Mouse (Mus musculus): ENCODE results near the gene Gabbr2. TPM values are rescaled to one million over a fixed set of nuclear protein-coding genes. Genes with fewer than 3 reads are reported as not detected.

The Gabbr2 gene
- polyA plus RNA-seq, 1 experiment from 2014 or later: 0.20 TPM

DNA sequence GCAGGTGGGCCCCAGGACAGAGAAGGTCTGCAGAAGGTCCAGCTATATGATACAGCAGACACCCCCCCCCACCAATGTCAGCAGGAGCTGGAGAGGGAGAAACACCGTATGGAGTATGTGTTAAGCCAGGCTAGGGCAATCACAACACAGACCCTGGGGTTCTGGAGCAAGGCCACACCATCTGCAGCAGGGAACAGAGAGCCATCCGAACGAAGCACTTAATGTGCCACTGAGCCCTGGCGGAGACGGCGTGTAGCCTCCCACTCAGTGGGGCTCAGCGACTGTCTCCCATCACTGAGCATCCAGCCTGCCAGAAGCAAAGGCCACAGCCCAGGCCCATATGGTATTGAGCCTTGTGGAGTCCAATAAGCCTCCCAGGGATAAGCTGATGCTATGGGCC lies 33.7 kb downstream of the Gabbr2 start:
- Histone ChIP-seq H3K27me3 (ENCODE audit: control insufficient read depth, insufficient read depth, low read length) (no peaks in the 10 kb centered on the region), H3K9me3 (ENCODE audit: control insufficient read depth, low read length) (no peaks in the 10 kb centered on the region), H3K4me3 (ENCODE audit: low read depth, low read length) (no peak overlapping the region), H3K4me1 (ENCODE audit: control insufficient read depth, insufficient read depth, low read length) (no peaks in the 10 kb centered on the region), H3K36me3 (ENCODE audit: control insufficient read depth, insufficient read depth, low read length) (no peaks in the 10 kb centered on the region), H3K4me2 (ENCODE audit: low read depth, severe bottlenecking) (no peak overlapping the region), H3K9ac (ENCODE audit: low read length) (no peak overlapping the region), H3K27ac (replicated peaks; ENCODE audit: low read depth, low read length) (no peak overlapping the region)
- ATAC-seq (ENCODE audit: insufficient number of reproducible peaks, low FRiP score, low TSS enrichment, low read depth) (no peak), DNase-seq (ENCODE audit: low spot score) (no peak)
- WGBS: 85% methylated on average over 7 of the region's 7 CpGs

DNA sequence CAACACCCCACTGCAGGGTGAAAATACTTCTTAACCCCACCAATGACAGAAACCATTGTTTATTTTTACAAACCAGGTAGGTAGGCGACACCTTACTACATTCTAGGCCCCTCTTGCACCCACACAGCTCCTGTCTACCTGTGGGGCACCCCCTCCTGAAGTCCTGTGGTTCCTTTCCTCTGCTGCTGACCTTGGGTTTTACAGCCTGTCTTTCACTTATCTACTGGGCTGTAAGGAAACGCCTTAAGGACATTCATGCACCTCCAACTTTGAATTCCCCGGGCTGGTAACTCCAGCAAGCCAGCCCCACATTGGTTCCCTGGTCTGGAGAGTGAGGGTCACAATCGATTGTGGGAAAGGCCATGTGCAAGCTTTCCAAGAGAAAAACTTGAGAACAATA lies 34.7 kb downstream of the Gabbr2 start:
- H3K4me1 ChIP-seq (ENCODE audit: control insufficient read depth, insufficient read depth, low read length): no peaks in the 10 kb centered on the region
- H3K9ac ChIP-seq (ENCODE audit: low read length): no peak overlapping the region
- no peaks in the 10 kb centered on the region for H3K36me3 ChIP-seq (ENCODE audit: control insufficient read depth, insufficient read depth, low read length)
- no peak overlapping the region for H3K4me3 ChIP-seq (ENCODE audit: low read depth, low read length)
- 72% methylated on average over 4 of the region's 4 CpGs for WGBS
- H3K27me3 ChIP-seq (ENCODE audit: control insufficient read depth, insufficient read depth, low read length): no peaks in the 10 kb centered on the region
- no peak overlapping the region for H3K27ac ChIP-seq (replicated peaks; ENCODE audit: low read depth, low read length)
- no peak for DNase-seq (ENCODE audit: low spot score)
- ATAC-seq (ENCODE audit: insufficient number of reproducible peaks, low FRiP score, low TSS enrichment, low read depth): no peak
- H3K4me2 ChIP-seq (ENCODE audit: low read depth, severe bottlenecking): no peak overlapping the region
- no peaks in the 10 kb centered on the region for H3K9me3 ChIP-seq (ENCODE audit: control insufficient read depth, low read length)

DNA sequence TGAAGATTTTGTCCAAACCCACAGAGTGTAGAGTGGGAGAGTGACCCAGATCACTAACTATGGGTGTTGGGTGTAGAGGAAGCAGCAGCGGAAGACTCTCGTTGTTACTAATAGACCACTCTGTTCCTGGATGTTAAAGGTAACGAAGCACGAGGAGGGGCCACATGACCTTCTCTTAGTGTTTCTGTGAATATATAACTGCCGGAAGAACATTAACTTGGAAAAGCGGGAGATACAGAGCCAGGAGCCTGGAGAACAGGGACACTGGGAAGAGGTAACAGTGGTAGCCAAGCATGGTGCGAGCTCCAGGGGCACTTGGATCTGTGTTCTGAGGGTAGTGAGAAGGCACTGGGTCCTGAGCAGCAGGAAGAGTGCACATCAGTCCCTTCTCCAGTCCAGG lies 38.7 kb downstream of the Gabbr2 start:
- Histone ChIP-seq H3K27ac (replicated peaks; ENCODE audit: low read depth, low read length) (no peak overlapping the region), H3K4me1 (ENCODE audit: control insufficient read depth, insufficient read depth, low read length) (no peaks in the 10 kb centered on the region), H3K36me3 (ENCODE audit: control insufficient read depth, insufficient read depth, low read length) (no peaks in the 10 kb centered on the region), H3K9me3 (ENCODE audit: control insufficient read depth, low read length) (no peaks in the 10 kb centered on the region), H3K27me3 (ENCODE audit: control insufficient read depth, insufficient read depth, low read length) (no peaks in the 10 kb centered on the region), H3K9ac (ENCODE audit: low read length) (no peak overlapping the region), H3K4me2 (ENCODE audit: low read depth, severe bottlenecking) (no peak overlapping the region), H3K4me3 (ENCODE audit: low read depth, low read length) (no peak overlapping the region)
- no peak for DNase-seq (ENCODE audit: low spot score)
- no peak for ATAC-seq (ENCODE audit: insufficient number of reproducible peaks, low FRiP score, low TSS enrichment, low read depth)
- 92% methylated on average over 7 of the region's 7 CpGs for WGBS

- 89% methylated on average over 4 of the region's 4 CpGs for WGBS
- no peak for ATAC-seq (ENCODE audit: insufficient number of reproducible peaks, low FRiP score, low TSS enrichment, low read depth)
These were observed 39.1 kb downstream of the Gabbr2 start for GRCm38 (mm10) chr4:46952562-46952961.

DNA sequence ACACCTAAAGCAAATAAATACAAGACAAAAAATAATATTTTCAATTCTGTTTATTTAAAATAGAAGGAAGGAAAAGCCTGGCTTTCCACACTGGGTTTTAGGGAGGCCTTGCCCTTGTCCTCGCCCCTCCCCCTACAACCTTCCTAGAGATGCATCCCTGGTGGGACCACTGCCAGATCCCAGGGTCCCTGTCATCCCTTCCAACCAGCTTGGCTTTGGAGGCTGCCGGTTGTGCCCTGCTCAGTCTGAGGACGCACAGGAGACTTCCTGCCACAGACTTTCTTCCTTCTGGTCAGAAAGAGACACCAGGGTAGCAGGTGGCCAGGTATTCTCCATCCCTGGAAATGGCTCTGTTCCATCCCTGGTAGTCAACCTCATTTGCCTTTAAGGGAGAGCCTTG lies 57.4 kb downstream of the Gabbr2 start:
- H3K9ac ChIP-seq (ENCODE audit: low read length): no peak overlapping the region
- DNase-seq (ENCODE audit: low spot score) (no peak), ATAC-seq (ENCODE audit: insufficient number of reproducible peaks, low FRiP score, low TSS enrichment, low read depth) (no peak)
- H3K36me3 ChIP-seq (ENCODE audit: control insufficient read depth, insufficient read depth, low read length): no peaks in the 10 kb centered on the region
- no peak overlapping the region for H3K27ac ChIP-seq (replicated peaks; ENCODE audit: low read depth, low read length)
- no peaks in the 10 kb centered on the region for H3K4me1 ChIP-seq (ENCODE audit: control insufficient read depth, insufficient read depth, low read length)
- H3K4me2 ChIP-seq (ENCODE audit: low read depth, severe bottlenecking): no peak overlapping the region
- no peak overlapping the region for H3K4me3 ChIP-seq (ENCODE audit: low read depth, low read length)
- WGBS: 81% methylated on average over 3 of the region's 3 CpGs
- H3K9me3 ChIP-seq (ENCODE audit: control insufficient read depth, low read length): no peaks in the 10 kb centered on the region
- H3K27me3 ChIP-seq (ENCODE audit: control insufficient read depth, insufficient read depth, low read length): no peaks in the 10 kb centered on the region

More at GRCm38 (mm10) chr4:46952562-46952961, 39.1 kb downstream of the Gabbr2 start:
- Histone ChIP-seq H3K27ac (replicated peaks; ENCODE audit: low read depth, low read length) (no peak overlapping the region), H3K27me3 (ENCODE audit: control insufficient read depth, insufficient read depth, low read length) (no peaks in the 10 kb centered on the region), H3K9ac (ENCODE audit: low read length) (no peak overlapping the region), H3K9me3 (ENCODE audit: control insufficient read depth, low read length) (no peaks in the 10 kb centered on the region), H3K36me3 (ENCODE audit: control insufficient read depth, insufficient read depth, low read length) (no peaks in the 10 kb centered on the region), H3K4me2 (ENCODE audit: low read depth, severe bottlenecking) (no peak overlapping the region), H3K4me1 (ENCODE audit: control insufficient read depth, insufficient read depth, low read length) (no peaks in the 10 kb centered on the region), H3K4me3 (ENCODE audit: low read depth, low read length) (no peak overlapping the region)
- no peak for DNase-seq (ENCODE audit: low spot score)

- 66% methylated on average over 2 of the region's 2 CpGs for WGBS
These were observed 58.1 kb downstream of the Gabbr2 start for GRCm38 (mm10) chr4:46933590-46933989.

DNA sequence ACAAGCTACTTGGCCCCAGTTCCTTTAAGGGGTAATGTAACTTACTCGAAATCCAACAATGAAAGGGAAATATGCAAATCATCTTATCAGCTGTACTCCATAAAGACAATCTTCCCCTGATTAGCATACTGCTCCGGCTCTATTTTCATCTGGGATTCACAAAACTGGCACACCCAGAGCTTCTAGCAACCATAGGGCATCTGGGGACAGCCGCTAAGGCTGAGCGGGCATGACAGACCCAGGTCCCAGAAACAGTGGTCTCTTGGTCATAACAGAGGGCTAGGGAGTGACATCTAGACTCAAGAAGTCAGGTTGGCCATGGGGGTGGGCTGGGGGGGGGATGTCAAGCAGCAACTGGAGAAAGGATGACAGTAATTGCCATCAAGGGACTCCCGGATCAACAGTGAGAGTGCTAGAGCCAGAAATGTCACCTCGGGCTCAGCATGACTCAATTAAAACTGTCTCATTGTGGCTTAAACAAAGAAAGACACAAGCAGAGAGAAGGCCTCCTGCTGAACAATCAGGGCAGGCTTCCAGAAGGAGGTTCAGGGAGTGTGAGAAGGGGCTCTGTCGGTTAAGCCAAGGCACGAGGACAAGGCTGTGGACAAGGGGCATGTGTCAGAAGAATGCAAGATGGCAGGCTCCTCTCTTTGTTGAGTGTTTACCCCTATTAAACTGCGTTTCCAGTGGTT lies 59.8 kb downstream of the Gabbr2 start:
- no peak overlapping the region for H3K9ac ChIP-seq (ENCODE audit: low read length)
- H3K4me3 ChIP-seq (ENCODE audit: low read depth, low read length): no peak overlapping the region
- H3K4me1 ChIP-seq (ENCODE audit: control insufficient read depth, insufficient read depth, low read length): no peaks in the 10 kb centered on the region
- no peak overlapping the region for H3K4me2 ChIP-seq (ENCODE audit: low read depth, severe bottlenecking)
- 73% methylated on average over 9 of the region's 9 CpGs for WGBS
- no peak for ATAC-seq (ENCODE audit: insufficient number of reproducible peaks, low FRiP score, low TSS enrichment, low read depth)
- no peaks in the 10 kb centered on the region for H3K27me3 ChIP-seq (ENCODE audit: control insufficient read depth, insufficient read depth, low read length)
- DNase-seq (ENCODE audit: low spot score): no peak
- no peak overlapping the region for H3K27ac ChIP-seq (replicated peaks; ENCODE audit: low read depth, low read length)
- no peaks in the 10 kb centered on the region for H3K9me3 ChIP-seq (ENCODE audit: control insufficient read depth, low read length)
- no peaks in the 10 kb centered on the region for H3K36me3 ChIP-seq (ENCODE audit: control insufficient read depth, insufficient read depth, low read length)

More at GRCm38 (mm10) chr4:46933590-46933989, 58.1 kb downstream of the Gabbr2 start:
- Histone ChIP-seq H3K36me3 (ENCODE audit: control insufficient read depth, insufficient read depth, low read length) (no peaks in the 10 kb centered on the region), H3K4me1 (ENCODE audit: control insufficient read depth, insufficient read depth, low read length) (no peaks in the 10 kb centered on the region), H3K9me3 (ENCODE audit: control insufficient read depth, low read length) (no peaks in the 10 kb centered on the region), H3K9ac (ENCODE audit: low read length) (no peak overlapping the region), H3K4me2 (ENCODE audit: low read depth, severe bottlenecking) (no peak overlapping the region), H3K27me3 (ENCODE audit: control insufficient read depth, insufficient read depth, low read length) (no peaks in the 10 kb centered on the region), H3K4me3 (ENCODE audit: low read depth, low read length) (no peak overlapping the region), H3K27ac (replicated peaks; ENCODE audit: low read depth, low read length) (no peak overlapping the region)
- ATAC-seq (ENCODE audit: insufficient number of reproducible peaks, low FRiP score, low TSS enrichment, low read depth) (no peak), DNase-seq (ENCODE audit: low spot score) (no peak)

GRCm38 (mm10) chr4:46928112-46928511 lies 63.6 kb downstream of the Gabbr2 start:
- H3K27me3 ChIP-seq (ENCODE audit: control insufficient read depth, insufficient read depth, low read length): no peaks in the 10 kb centered on the region
- H3K9me3 ChIP-seq (ENCODE audit: control insufficient read depth, low read length): no peaks in the 10 kb centered on the region
- no peak overlapping the region for H3K4me3 ChIP-seq (ENCODE audit: low read depth, low read length)
- no peak overlapping the region for H3K4me2 ChIP-seq (ENCODE audit: low read depth, severe bottlenecking)
- H3K36me3 ChIP-seq (ENCODE audit: control insufficient read depth, insufficient read depth, low read length): no peaks in the 10 kb centered on the region
- DNase-seq (ENCODE audit: low spot score) (no peak), ATAC-seq (ENCODE audit: insufficient number of reproducible peaks, low FRiP score, low TSS enrichment, low read depth) (no peak)
- 78% methylated on average over 3 of the region's 3 CpGs for WGBS
- no peak overlapping the region for H3K9ac ChIP-seq (ENCODE audit: low read length)
- no peak overlapping the region for H3K27ac ChIP-seq (replicated peaks; ENCODE audit: low read depth, low read length)
- no peaks in the 10 kb centered on the region for H3K4me1 ChIP-seq (ENCODE audit: control insufficient read depth, insufficient read depth, low read length)

DNA sequence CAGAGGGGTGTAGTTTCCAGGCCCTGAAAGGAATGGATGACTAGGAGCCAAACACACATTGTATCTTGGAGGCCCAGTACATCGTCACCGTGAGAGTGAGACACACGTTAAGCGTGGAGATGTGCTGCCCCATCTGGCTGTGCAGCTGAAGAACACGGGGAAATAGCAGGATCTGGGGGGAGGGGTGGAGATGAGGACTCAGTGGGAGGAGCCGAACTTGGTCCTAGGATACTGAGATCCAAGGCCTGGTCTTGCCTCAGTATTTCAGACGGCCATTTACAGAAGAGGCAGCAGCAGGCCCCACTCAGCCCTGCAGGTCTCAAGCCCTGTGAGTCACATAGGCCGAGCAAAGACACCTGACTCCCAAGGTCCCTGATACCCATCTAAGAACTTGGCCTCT lies 72.5 kb downstream of the Gabbr2 start:
- ATAC-seq (ENCODE audit: insufficient number of reproducible peaks, low FRiP score, low TSS enrichment, low read depth): no peak
- Histone ChIP-seq H3K36me3 (ENCODE audit: control insufficient read depth, insufficient read depth, low read length) (no peaks in the 10 kb centered on the region), H3K27ac (replicated peaks; ENCODE audit: low read depth, low read length) (no peak overlapping the region), H3K4me3 (ENCODE audit: low read depth, low read length) (no peak overlapping the region), H3K27me3 (ENCODE audit: control insufficient read depth, insufficient read depth, low read length) (no peaks in the 10 kb centered on the region), H3K4me1 (ENCODE audit: control insufficient read depth, insufficient read depth, low read length) (no peaks in the 10 kb centered on the region), H3K9me3 (ENCODE audit: control insufficient read depth, low read length) (no peaks in the 10 kb centered on the region), H3K9ac (ENCODE audit: low read length) (no peak overlapping the region), H3K4me2 (ENCODE audit: low read depth, severe bottlenecking) (no peak overlapping the region)
- DNase-seq (ENCODE audit: low spot score): no peak
- WGBS: 67% methylated on average over 8 of the region's 8 CpGs

Data from limb, embryonic 11.5 days (tissue).